Mouse (Mus musculus): Measurements from ENCODE around the gene Thsd7b. TPM values are rescaled to one million over a fixed set of nuclear protein-coding genes. Genes with fewer than 3 reads are reported as not detected.
"Not testable (repeated sequence)": the region's sequence is repeated elsewhere in the genome, so short reads cannot be mapped to it uniquely, and the experiment has no call there.

Gene Thsd7b
- polyA plus RNA-seq, 1 experiment from 2014 or later: 0.69 TPM

DNA sequence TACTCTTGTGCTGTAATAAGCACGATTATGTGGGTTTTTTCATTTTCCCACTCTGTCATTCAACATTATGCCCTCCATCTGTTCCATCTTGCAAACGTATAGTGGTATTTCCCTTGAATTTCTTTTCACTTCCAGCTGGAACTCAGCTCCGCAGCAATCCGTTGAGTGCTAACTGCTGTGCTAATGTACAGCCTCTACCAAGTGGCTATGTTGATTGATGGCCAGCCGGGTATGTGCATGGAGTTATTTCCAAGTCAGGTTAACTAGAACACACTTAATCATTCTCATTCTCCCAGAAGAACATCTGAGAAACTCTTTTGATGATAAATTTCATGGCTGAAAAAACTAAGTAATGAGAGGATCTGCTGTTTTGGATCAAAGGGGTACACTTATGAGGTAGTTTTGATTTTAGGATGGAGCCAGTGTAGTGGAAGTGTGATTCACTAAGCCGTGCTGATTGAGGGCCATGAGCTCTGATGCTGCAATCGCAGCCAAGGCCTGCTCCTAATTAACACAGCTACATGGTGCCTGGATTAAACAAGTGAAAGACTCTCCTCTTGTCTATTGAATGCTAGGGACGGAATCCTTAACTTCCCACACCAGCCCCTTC, 371.3 kb downstream of the Thsd7b start:
- Histone ChIP-seq H3K4me2 (replicated peaks; ENCODE audit: low read depth, low read length) (no peak overlapping the region), H3K4me1 (ENCODE audit: control insufficient read depth, insufficient read depth, low read length) (no peaks in the 10 kb centered on the region), H3K9me3 (ENCODE audit: control insufficient read depth, low read length) (no peaks in the 10 kb centered on the region), H3K9ac (ENCODE audit: low read depth, low read length) (no peak overlapping the region), H3K4me3 (ENCODE audit: low read length) (no peak overlapping the region), H3K27ac (ENCODE audit: low read depth, low read length) (no peak overlapping the region), H3K27me3 (ENCODE audit: control insufficient read depth, insufficient read depth, low read length) (no peaks in the 10 kb centered on the region), H3K36me3 (ENCODE audit: control insufficient read depth, insufficient read depth, low read length) (no peaks in the 10 kb centered on the region)
- 69% methylated on average over 8 of the region's 8 CpGs for WGBS
- ATAC-seq (ENCODE audit: low FRiP score, low TSS enrichment): no peak

GRCm38 (mm10) chr1:129651448-129651847, 378.3 kb downstream of the Thsd7b start:
- not testable (repeated sequence) for H3K9me3 ChIP-seq (ENCODE audit: control insufficient read depth, low read length); H3K4me3 ChIP-seq (ENCODE audit: low read length); H3K9ac ChIP-seq (ENCODE audit: low read depth, low read length); H3K4me1 ChIP-seq (ENCODE audit: control insufficient read depth, insufficient read depth, low read length); H3K27ac ChIP-seq (ENCODE audit: low read depth, low read length); ATAC-seq (ENCODE audit: low FRiP score, low TSS enrichment); H3K36me3 ChIP-seq (ENCODE audit: control insufficient read depth, insufficient read depth, low read length); H3K27me3 ChIP-seq (ENCODE audit: control insufficient read depth, insufficient read depth, low read length); H3K4me2 ChIP-seq (replicated peaks; ENCODE audit: low read depth, low read length)
- WGBS: 93% methylated on average over 6 of the region's 6 CpGs

DNA sequence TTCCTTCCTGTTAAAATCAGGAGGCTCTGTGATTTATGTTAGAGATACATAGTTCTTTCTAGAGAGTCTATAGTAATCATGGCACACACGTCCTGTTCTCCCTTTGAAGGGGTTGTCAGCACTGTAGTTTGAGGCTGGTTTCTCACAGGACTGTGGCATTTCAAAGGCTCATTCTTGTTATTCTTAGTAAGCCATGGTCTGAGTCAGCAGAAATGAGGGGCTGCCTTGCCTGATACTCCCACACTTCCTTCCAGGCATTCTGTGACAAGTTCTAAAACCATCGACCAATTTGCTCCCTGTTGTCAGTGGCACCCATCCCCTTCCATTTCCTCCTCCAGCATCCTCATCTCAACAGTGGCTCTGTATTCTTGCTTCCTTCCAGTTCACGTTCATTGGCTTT, 384.9 kb downstream of the Thsd7b start:
- ATAC-seq (ENCODE audit: low FRiP score, low TSS enrichment): no peak
- WGBS: 27% methylated on average over 3 of the region's 3 CpGs
- H3K4me1 ChIP-seq (ENCODE audit: control insufficient read depth, insufficient read depth, low read length): 0 out of 2 replicates have a peak, but pooled peaks cover 5% of the 10 kb centered on the region

GRCm38 (mm10) chr1:129675878-129676277, 402.8 kb downstream of the Thsd7b start:
- no peaks in the 10 kb centered on the region for H3K36me3 ChIP-seq (ENCODE audit: control insufficient read depth, insufficient read depth, low read length)
- peak; percentile 62; the same call in 1 of the 2 replicates for ATAC-seq (ENCODE audit: low FRiP score, low TSS enrichment)
- H3K27ac ChIP-seq (ENCODE audit: low read depth, low read length): no peak overlapping the region
- H3K4me2 ChIP-seq (replicated peaks; ENCODE audit: low read depth, low read length): no peak overlapping the region
- no peaks in the 10 kb centered on the region for H3K9me3 ChIP-seq (ENCODE audit: control insufficient read depth, low read length)
- no peak overlapping the region for H3K9ac ChIP-seq (ENCODE audit: low read depth, low read length)
- no peaks in the 10 kb centered on the region for H3K27me3 ChIP-seq (ENCODE audit: control insufficient read depth, insufficient read depth, low read length)
- H3K4me3 ChIP-seq (ENCODE audit: low read length): no peak overlapping the region
- WGBS: 21% methylated on average over 1 of the region's 1 CpGs
- H3K4me1 ChIP-seq (ENCODE audit: control insufficient read depth, insufficient read depth, low read length): no peaks in the 10 kb centered on the region

More for the DNA sequence above, 384.9 kb downstream of the Thsd7b start:
- H3K36me3 ChIP-seq (ENCODE audit: control insufficient read depth, insufficient read depth, low read length): no peaks in the 10 kb centered on the region
- no peak overlapping the region for H3K4me3 ChIP-seq (ENCODE audit: low read length)
- no peak overlapping the region for H3K27ac ChIP-seq (ENCODE audit: low read depth, low read length)
- no peaks in the 10 kb centered on the region for H3K27me3 ChIP-seq (ENCODE audit: control insufficient read depth, insufficient read depth, low read length)
- H3K9ac ChIP-seq (ENCODE audit: low read depth, low read length): no peak overlapping the region
- no peak overlapping the region for H3K4me2 ChIP-seq (replicated peaks; ENCODE audit: low read depth, low read length)
- H3K9me3 ChIP-seq (ENCODE audit: control insufficient read depth, low read length): no peaks in the 10 kb centered on the region

DNA sequence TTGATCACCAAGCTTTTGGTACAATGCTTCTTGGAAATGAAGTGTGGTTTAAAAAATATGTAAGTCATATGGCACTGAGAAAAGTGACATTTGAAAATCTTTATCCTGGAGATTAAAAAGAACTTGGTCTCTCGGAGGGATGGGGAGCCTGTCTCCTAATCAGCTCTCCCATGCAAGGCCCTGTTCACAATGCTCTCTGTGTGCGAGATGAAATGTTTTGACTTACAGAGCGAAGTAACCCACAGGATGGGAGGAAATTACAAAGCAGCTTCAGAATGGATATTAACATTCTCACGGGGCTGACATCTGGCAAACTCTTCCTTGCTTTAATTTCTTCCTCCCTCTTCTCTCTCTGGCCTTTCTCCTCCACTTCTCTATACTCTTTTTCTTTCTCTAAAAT, 405.7 kb downstream of the Thsd7b start:
- no peaks in the 10 kb centered on the region for H3K9me3 ChIP-seq (ENCODE audit: control insufficient read depth, low read length)
- H3K9ac ChIP-seq (ENCODE audit: low read depth, low read length): no peak overlapping the region
- no peak overlapping the region for H3K27ac ChIP-seq (ENCODE audit: low read depth, low read length)
- H3K4me2 ChIP-seq (replicated peaks; ENCODE audit: low read depth, low read length): no peak overlapping the region
- no peaks in the 10 kb centered on the region for H3K36me3 ChIP-seq (ENCODE audit: control insufficient read depth, insufficient read depth, low read length)
- WGBS: 70% methylated on average over 4 of the region's 4 CpGs
- no peaks in the 10 kb centered on the region for H3K4me1 ChIP-seq (ENCODE audit: control insufficient read depth, insufficient read depth, low read length)
- no peaks in the 10 kb centered on the region for H3K27me3 ChIP-seq (ENCODE audit: control insufficient read depth, insufficient read depth, low read length)
- no peak for ATAC-seq (ENCODE audit: low FRiP score, low TSS enrichment)
- no peak overlapping the region for H3K4me3 ChIP-seq (ENCODE audit: low read length)

DNA sequence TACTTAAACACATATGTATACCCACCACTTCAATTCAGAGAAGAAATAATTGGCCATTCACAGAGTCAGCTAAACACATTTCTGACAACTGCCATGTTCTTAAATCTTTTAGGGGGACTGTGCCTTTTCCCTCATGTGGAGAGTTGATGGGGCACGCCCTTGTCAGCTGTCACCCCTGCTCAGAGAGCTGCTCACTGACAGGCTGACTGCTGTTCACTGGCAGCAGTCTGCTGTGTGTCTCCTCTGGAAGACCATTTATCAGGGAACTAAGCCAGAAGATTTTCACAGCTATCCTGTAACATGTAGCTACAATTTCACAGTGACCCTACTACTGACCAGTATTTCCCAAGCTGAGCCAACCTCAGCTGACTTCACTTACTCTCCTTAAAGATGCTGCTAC, 432.6 kb downstream of the Thsd7b start:
- WGBS: 88% methylated on average over 1 of the region's 1 CpGs
- H3K9me3 ChIP-seq (ENCODE audit: control insufficient read depth, low read length): no peaks in the 10 kb centered on the region
- no peak overlapping the region for H3K4me3 ChIP-seq (ENCODE audit: low read length)
- no peaks in the 10 kb centered on the region for H3K36me3 ChIP-seq (ENCODE audit: control insufficient read depth, insufficient read depth, low read length)
- no peak for ATAC-seq (ENCODE audit: low FRiP score, low TSS enrichment)
- H3K4me2 ChIP-seq (replicated peaks; ENCODE audit: low read depth, low read length): no peak overlapping the region
- no peak overlapping the region for H3K27ac ChIP-seq (ENCODE audit: low read depth, low read length)
- H3K9ac ChIP-seq (ENCODE audit: low read depth, low read length): no peak overlapping the region
- H3K27me3 ChIP-seq (ENCODE audit: control insufficient read depth, insufficient read depth, low read length): no peaks in the 10 kb centered on the region
- H3K4me1 ChIP-seq (ENCODE audit: control insufficient read depth, insufficient read depth, low read length): no peaks in the 10 kb centered on the region

DNA sequence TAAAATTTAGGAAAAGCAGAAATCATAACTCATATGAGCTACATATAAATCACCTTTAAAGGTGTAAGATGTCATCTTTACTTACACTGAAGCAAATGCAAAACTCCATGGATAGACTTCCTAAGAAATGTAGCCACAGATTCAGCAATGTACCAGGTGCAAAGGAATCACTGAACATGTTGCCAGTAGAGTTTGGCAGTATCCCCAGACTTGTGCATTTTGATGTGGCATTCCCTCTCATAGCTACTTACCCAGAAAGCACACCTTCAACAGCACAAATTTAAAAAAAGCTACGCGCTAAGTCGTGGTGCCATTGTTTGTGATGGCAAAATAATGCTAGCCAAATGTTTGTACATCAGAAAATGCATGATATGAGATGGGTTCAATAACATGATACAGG, 439.6 kb downstream of the Thsd7b start:
- 95% methylated on average over 3 of the region's 3 CpGs for WGBS
- H3K9ac ChIP-seq (ENCODE audit: low read depth, low read length): no peak overlapping the region
- H3K4me3 ChIP-seq (ENCODE audit: low read length): no peak overlapping the region
- ATAC-seq (ENCODE audit: low FRiP score, low TSS enrichment): no peak
- no peaks in the 10 kb centered on the region for H3K27me3 ChIP-seq (ENCODE audit: control insufficient read depth, insufficient read depth, low read length)
- no peak overlapping the region for H3K4me2 ChIP-seq (replicated peaks; ENCODE audit: low read depth, low read length)
- no peaks in the 10 kb centered on the region for H3K36me3 ChIP-seq (ENCODE audit: control insufficient read depth, insufficient read depth, low read length)
- H3K4me1 ChIP-seq (ENCODE audit: control insufficient read depth, insufficient read depth, low read length): no peaks in the 10 kb centered on the region
- no peak overlapping the region for H3K27ac ChIP-seq (ENCODE audit: low read depth, low read length)
- H3K9me3 ChIP-seq (ENCODE audit: control insufficient read depth, low read length): no peaks in the 10 kb centered on the region

- Histone ChIP-seq H3K27me3 (ENCODE audit: control insufficient read depth, insufficient read depth, low read length) (no peaks in the 10 kb centered on the region), H3K9ac (ENCODE audit: low read depth, low read length) (no peak overlapping the region), H3K9me3 (ENCODE audit: control insufficient read depth, low read length) (no peaks in the 10 kb centered on the region), H3K27ac (ENCODE audit: low read depth, low read length) (no peak overlapping the region), H3K36me3 (ENCODE audit: control insufficient read depth, insufficient read depth, low read length) (no peaks in the 10 kb centered on the region), H3K4me1 (ENCODE audit: control insufficient read depth, insufficient read depth, low read length) (no peaks in the 10 kb centered on the region), H3K4me2 (replicated peaks; ENCODE audit: low read depth, low read length) (no peak overlapping the region), H3K4me3 (ENCODE audit: low read length) (no peak overlapping the region)
- ATAC-seq (ENCODE audit: low FRiP score, low TSS enrichment): no peak
- 25% methylated on average over 3 of the region's 3 CpGs for WGBS
Observed at GRCm38 (mm10) chr1:129713571-129713970, 440.5 kb downstream of the Thsd7b start.

- Histone ChIP-seq H3K4me1 (ENCODE audit: control insufficient read depth, insufficient read depth, low read length) (no peaks in the 10 kb centered on the region), H3K27ac (ENCODE audit: low read depth, low read length) (no peak overlapping the region), H3K9ac (ENCODE audit: low read depth, low read length) (no peak overlapping the region), H3K9me3 (ENCODE audit: control insufficient read depth, low read length) (no peaks in the 10 kb centered on the region), H3K4me2 (replicated peaks; ENCODE audit: low read depth, low read length) (no peak overlapping the region), H3K4me3 (ENCODE audit: low read length) (no peak overlapping the region), H3K27me3 (ENCODE audit: control insufficient read depth, insufficient read depth, low read length) (no peaks in the 10 kb centered on the region), H3K36me3 (ENCODE audit: control insufficient read depth, insufficient read depth, low read length) (no peaks in the 10 kb centered on the region)
- 0 out of 2 replicates have a peak, but pooled peaks have one; percentile 46 for ATAC-seq (ENCODE audit: low FRiP score, low TSS enrichment)
Observed at GRCm38 (mm10) chr1:129719592-129719991, 446.5 kb downstream of the Thsd7b start.
